26 mouse cellular contexts compared by ENCODE assay signal in the genomic region with DNA sequence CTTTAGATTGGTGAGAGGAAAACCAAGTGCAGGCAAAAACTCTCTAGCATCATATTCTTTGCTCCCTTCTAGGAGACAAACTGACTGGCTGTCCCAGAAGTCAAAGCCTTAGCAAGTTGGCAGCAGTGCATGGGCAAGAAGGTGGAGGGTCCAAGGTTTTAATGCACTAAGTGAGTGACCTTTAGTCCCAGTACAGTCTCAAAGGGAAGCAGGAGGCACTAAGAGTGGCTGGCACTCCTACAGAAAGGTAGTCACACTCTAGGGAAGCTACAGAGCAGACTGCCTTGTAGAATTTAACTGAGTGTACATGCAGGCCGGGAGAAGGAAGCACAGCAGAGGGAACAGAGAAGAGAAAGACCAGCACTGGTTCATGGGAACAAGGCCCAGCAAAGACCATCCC.
DNase-seq lines count a peak whose midpoint lies in the region; ATAC-seq and TF ChIP-seq lines count a peak whose summit lies in the region.
"Had no signal": no experiment of that assay in that cellular context is flagged by ENCODE, and none has a peak within 500 bp of the region (broad histone marks: within the 10 kb centered on the region; RNA-seq: fewer than 3 reads in every experiment).

No protein-coding gene starts in this region.

- TF ChIP-seq CTCF in intestine, postnatal 0 days (IDR thresholded peaks at IDR 0.05; ENCODE audit: low read depth) = no peak

- no peak overlapping the region for H3K9ac ChIP-seq in intestine, embryonic 16.5 days (ENCODE audit: low read depth, low read length)
- H3K9ac ChIP-seq in intestine, embryonic 15.5 days = no peak overlapping the region
- no peak overlapping the region for H3K9ac ChIP-seq in kidney, embryonic 14.5 days (ENCODE audit: low read depth, low read length)
- no peak overlapping the region for H3K9ac ChIP-seq in intestine, postnatal 0 days (ENCODE audit: low read depth, low read length)
- H3K9ac ChIP-seq: forebrain, postnatal 0 days; heart, embryonic 13.5 days; hindbrain, embryonic 14.5 days had no signal

- 89% methylated on average over 1 of the region's 1 CpGs for WGBS in intestine, embryonic 16.5 days
- WGBS in intestine, embryonic 15.5 days = 80% methylated on average over 1 of the region's 1 CpGs
- 95% methylated on average over 1 of the region's 1 CpGs for WGBS in kidney, embryonic 14.5 days
- WGBS in intestine, postnatal 0 days = 92% methylated on average over 1 of the region's 1 CpGs

- H3K27me3 ChIP-seq in intestine, embryonic 16.5 days (replicated peaks; ENCODE audit: control insufficient read depth, insufficient read depth, low read length) = no peaks in the 10 kb centered on the region
- no peaks in the 10 kb centered on the region for H3K27me3 ChIP-seq in intestine, embryonic 15.5 days (replicated peaks)
- H3K27me3 ChIP-seq in kidney, embryonic 14.5 days (ENCODE audit: control insufficient read depth, insufficient read depth, low read length) = no peaks in the 10 kb centered on the region
- H3K27me3 ChIP-seq in intestine, postnatal 0 days (replicated peaks; ENCODE audit: control insufficient read depth, insufficient read depth, low read length) = no peaks in the 10 kb centered on the region
- H3K27me3 ChIP-seq: heart, embryonic 13.5 days had no signal

- peak; percentile 59 for ATAC-seq in intestine, embryonic 16.5 days
- no peak for ATAC-seq in intestine, embryonic 15.5 days
- ATAC-seq in kidney, embryonic 14.5 days (ENCODE audit: low FRiP score, low TSS enrichment) = no peak
- peak; percentile 72 for ATAC-seq in intestine, postnatal 0 days
- ATAC-seq: forebrain, embryonic 14.5 days; forebrain, postnatal 0 days; hindbrain, postnatal 0 days had no signal

- no peaks in the 10 kb centered on the region for H3K36me3 ChIP-seq in intestine, embryonic 16.5 days (ENCODE audit: control insufficient read depth, insufficient read depth, low read length)
- H3K36me3 ChIP-seq in intestine, embryonic 15.5 days = no peaks in the 10 kb centered on the region
- H3K36me3 ChIP-seq in kidney, embryonic 14.5 days (ENCODE audit: control insufficient read depth, insufficient read depth, low read length) = no peaks in the 10 kb centered on the region
- no peaks in the 10 kb centered on the region for H3K36me3 ChIP-seq in intestine, postnatal 0 days (ENCODE audit: control insufficient read depth, insufficient read depth)
- H3K36me3 ChIP-seq: forebrain, embryonic 10.5 days; heart, embryonic 10.5 days; heart, embryonic 13.5 days had no signal

- no peaks in the 10 kb centered on the region for H3K4me1 ChIP-seq in intestine, embryonic 16.5 days (ENCODE audit: control insufficient read depth, insufficient read depth, low read length)
- no peaks in the 10 kb centered on the region for H3K4me1 ChIP-seq in intestine, embryonic 15.5 days (replicated peaks)
- no peaks in the 10 kb centered on the region for H3K4me1 ChIP-seq in kidney, embryonic 14.5 days (ENCODE audit: control insufficient read depth, insufficient read depth, low read length)
- peaks cover 4% of the 10 kb centered on the region; the same call in 1 of the 2 replicates for H3K4me1 ChIP-seq in intestine, postnatal 0 days (replicated peaks; ENCODE audit: control insufficient read depth, insufficient read depth, low read length)
- H3K4me1 ChIP-seq: heart, embryonic 10.5 days; heart, embryonic 13.5 days had no signal

- H3K4me2 ChIP-seq in intestine, embryonic 16.5 days (ENCODE audit: low read depth, low read length) = no peak overlapping the region
- no peak overlapping the region for H3K4me2 ChIP-seq in intestine, embryonic 15.5 days (replicated peaks)
- no peak overlapping the region for H3K4me2 ChIP-seq in kidney, embryonic 14.5 days (replicated peaks; ENCODE audit: low read depth, low read length)
- no peak overlapping the region for H3K4me2 ChIP-seq in intestine, postnatal 0 days (replicated peaks; ENCODE audit: low read depth)
- H3K4me2 ChIP-seq: heart, embryonic 13.5 days; hindbrain, embryonic 14.5 days had no signal

- no peak overlapping the region for H3K27ac ChIP-seq in intestine, embryonic 16.5 days (ENCODE audit: low read length)
- H3K27ac ChIP-seq in intestine, embryonic 15.5 days = no peak overlapping the region
- no peak overlapping the region for H3K27ac ChIP-seq in kidney, embryonic 14.5 days (ENCODE audit: low read depth, low read length)
- H3K27ac ChIP-seq in intestine, postnatal 0 days (ENCODE audit: low read depth, low read length) = peak overlapping the region; percentile 41; the same call in 1 of the 2 replicates
- H3K27ac ChIP-seq: forebrain, embryonic 10.5 days; gastrocnemius, adult 2 months; heart, embryonic 10.5 days; heart, embryonic 13.5 days; hindbrain, embryonic 14.5 days; hindbrain, postnatal 0 days had no signal

- H3K4me3 ChIP-seq in intestine, embryonic 16.5 days (ENCODE audit: low read length) = no peak overlapping the region
- no peak overlapping the region for H3K4me3 ChIP-seq in intestine, embryonic 15.5 days (replicated peaks)
- H3K4me3 ChIP-seq in kidney, embryonic 14.5 days (ENCODE audit: low read length) = no peak overlapping the region
- H3K4me3 ChIP-seq in intestine, postnatal 0 days (ENCODE audit: low read depth, low read length) = no peak overlapping the region
- H3K4me3 ChIP-seq: forebrain, embryonic 10.5 days; gastrocnemius, adult 2 months; heart, embryonic 10.5 days; heart, embryonic 13.5 days had no signal

- H3K9me3 ChIP-seq in intestine, embryonic 16.5 days (ENCODE audit: control insufficient read depth, low read length) = no peaks in the 10 kb centered on the region
- H3K9me3 ChIP-seq in intestine, embryonic 15.5 days = no peaks in the 10 kb centered on the region
- no peaks in the 10 kb centered on the region for H3K9me3 ChIP-seq in kidney, embryonic 14.5 days (ENCODE audit: control insufficient read depth, low read length)
- H3K9me3 ChIP-seq in intestine, postnatal 0 days (ENCODE audit: control insufficient read depth) = no peaks in the 10 kb centered on the region
- H3K9me3 ChIP-seq: forebrain, embryonic 10.5 days; heart, embryonic 10.5 days; heart, embryonic 13.5 days had no signal

- DNase-seq in kidney, adult 9 months = peak; percentile 15
- peak; percentile 5 for DNase-seq in A20 (ENCODE audit: low read depth, low spot score)
- no peak for DNase-seq in MN1 (ENCODE audit: low spot score)
- DNase-seq in embryo, embryonic 11 days = no peak
- DNase-seq: adrenal gland, postnatal 10 days; adrenal gland, postnatal 36 days; cerebellum, adult 11 months; cerebellum, adult 2 months; cerebellum, adult 9-11 months; cerebellum, postnatal 25 days; forebrain, postnatal 0 days; gastrocnemius, adult 2 months; gastrocnemius, postnatal 14 days; heart, adult 18-20 months; heart, postnatal 14 days; heart, postnatal 4 days had no signal

Comparison
In these comparisons a context has a peak if more than half of its experiments do, and no peak if none do; other contexts are left out.
1. ATAC-seq: peak in intestine, embryonic 16.5 days (single experiment) and intestine, postnatal 0 days (single experiment); none in intestine, embryonic 15.5 days (single experiment) and kidney, embryonic 14.5 days (single experiment).
2. DNase-seq: peak in kidney, adult 9 months (single experiment) and A20 (single experiment); none in MN1 (single experiment) and embryo, embryonic 11 days (single experiment).